Mouse (Mus musculus) lung, postnatal 0 days (tissue): ENCODE results near the gene Gm16181.

Experiments used
- CTCF ChIP-seq: IDR thresholded peaks from 2 replicates; pipeline ENCODE4 v1.5.1; 2016; ENCODE audit warnings: antibody characterized with exemption, mild to moderate bottlenecking
- EP300 ChIP-seq: IDR thresholded peaks from 2 replicates; pipeline ENCODE4 v1.6.1; 2016; ENCODE audit warnings: antibody characterized with exemption, mild to moderate bottlenecking, control low read depth

- TF ChIP-seq CTCF (peak; percentile 99), EP300 (no peak)
These were observed 15.7 kb downstream of the Gm16181 start for GRCm38 (mm10) chr17:35236390-35236746.
